Mouse (Mus musculus) retina, postnatal 7 days (tissue): ENCODE measurements at regions not wholly inside any gene's neighbourhood (a gene's known extent, or its start where the extent isn't known, plus 50 kb on each side); places are given as distances from the start of the nearest gene placed in this dataset.
"Not testable (repeated sequence)": the region's sequence is repeated elsewhere in the genome, so short reads cannot be mapped to it uniquely, and the experiment has no call there.

Source experiments
- DNase-seq: peaks from one replicate; pipeline ENCODE4 v3.0.0-alpha.2; 2012; ENCODE audit warnings: low read depth, low spot score

DNA sequence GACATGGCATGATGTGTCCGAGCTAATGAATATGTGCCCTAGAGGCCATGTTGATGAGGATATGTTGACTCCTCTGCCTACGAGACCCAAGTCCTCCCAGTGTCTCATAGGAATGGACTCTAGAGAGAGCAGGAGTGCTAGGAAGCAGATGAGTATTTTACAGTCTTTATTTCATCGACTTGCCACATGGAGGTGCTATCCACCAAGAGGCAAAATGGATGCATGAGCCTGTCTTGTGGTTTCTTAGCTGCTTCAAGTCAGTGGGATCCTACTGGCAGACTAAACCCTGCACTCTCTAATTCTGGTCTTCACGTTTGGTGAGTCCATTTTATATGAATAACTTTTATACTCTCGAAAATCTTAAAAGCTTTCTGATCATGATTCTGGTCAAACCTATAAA is 253.4 kb downstream of the Dad1 start:
- no peak for DNase-seq

DNA sequence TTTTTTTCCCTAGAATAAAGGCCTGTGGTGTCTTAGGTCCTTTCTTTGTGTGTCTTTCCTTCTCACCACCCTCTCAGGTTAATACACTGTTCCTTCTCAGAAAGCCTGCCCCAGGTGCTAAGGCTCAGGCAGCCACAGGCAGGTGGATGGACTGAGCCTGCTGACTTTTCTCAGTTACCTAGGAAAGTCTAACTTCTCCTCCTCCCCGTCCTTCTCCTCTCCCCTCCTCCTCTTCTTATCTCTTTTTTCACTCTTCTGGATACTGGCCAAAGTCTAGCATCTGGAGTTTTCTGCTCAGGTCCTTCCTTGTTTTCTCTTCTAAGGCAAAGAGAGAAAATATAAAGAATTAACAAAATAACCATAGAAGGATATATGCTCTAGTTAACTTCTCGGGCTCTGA is 260.5 kb downstream of the Dad1 start:
- DNase-seq: no peak

DNA sequence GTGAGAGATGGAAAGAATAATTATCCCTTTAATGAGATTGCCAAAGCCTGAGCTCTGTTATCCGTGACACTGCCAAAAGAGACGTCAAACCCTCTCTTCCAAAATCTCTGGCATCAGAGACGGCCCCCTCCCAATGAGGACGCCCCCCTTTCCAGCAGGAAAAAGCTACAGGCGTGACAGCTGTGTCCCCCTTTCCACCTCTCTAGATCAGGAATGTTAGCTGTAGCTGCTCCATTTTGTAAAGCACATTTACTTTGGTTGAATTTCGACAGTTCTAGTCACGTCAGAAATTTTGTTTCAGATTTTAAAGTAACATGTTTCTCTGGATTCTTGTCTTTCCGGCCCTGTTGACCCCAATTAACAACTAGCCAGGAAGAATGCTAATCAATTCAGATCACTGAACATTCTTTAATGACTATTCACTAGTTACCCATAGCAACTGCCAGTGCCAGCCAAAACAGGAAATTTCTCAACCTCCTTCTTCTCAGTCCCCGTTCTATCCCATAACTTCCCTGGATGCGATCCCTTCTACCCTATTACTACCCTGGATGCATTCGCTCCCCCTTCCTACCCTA is 261.1 kb downstream of the Dad1 start:
- no peak for DNase-seq

DNA sequence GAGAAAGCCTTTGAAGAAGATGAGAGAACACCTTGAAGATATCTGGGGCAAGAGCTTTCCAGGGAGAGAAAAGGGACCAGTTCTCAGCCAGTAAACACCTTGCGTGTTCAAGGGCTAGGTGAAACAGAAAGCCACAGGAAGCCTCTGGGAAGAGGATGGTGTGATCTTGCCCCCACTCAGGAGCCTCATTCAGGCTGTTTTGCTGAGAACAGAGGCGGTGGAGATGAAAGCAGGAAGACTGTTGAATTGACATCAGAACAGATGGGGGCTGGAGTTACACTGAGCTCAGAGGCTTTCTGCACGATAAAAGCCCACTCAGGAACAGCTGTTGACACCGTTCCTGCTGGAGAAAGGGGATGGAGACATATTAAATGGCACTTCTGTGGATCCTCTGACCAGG is 262.5 kb downstream of the Dad1 start:
- DNase-seq: no peak

DNA sequence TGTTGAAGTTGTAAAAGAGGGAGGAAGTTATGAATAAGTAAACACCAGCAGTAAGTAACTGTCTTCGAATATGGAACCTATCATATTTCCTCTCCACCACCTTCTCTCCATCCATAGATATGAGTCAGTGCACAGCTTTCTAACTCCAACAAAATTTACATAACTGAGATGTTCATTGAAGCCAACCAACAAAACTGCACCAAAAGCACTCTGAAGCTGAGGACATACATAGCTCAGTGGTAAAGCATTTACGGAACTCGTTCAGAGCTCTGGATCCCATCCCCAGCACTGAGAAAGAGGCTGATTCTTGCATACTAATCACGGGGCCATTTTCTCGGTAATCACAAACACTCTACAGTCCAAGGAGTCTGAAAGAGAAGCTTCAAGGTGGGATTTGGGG is 273.1 kb downstream of the Dad1 start:
- DNase-seq: no peak

DNA sequence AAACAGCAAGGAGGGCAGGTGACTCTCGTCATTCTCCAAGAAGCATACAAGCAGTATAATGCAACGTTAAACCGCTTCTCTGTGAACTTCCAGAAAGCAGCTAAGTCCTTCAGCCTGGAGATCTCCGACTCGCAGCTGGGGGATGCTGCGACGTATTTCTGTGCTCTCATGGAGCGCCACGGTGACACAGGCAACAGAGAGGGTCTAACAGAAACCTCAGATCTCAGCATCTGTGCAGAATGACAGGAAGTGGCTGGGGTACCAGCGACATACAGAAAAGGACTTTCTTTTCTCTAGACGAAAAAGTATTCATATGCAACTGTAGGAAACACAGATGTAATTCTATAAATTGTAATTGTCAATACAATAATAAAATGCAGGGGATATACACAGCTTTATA is 292.5 kb downstream of the Dad1 start:
- DNase-seq: not testable (repeated sequence)

DNA sequence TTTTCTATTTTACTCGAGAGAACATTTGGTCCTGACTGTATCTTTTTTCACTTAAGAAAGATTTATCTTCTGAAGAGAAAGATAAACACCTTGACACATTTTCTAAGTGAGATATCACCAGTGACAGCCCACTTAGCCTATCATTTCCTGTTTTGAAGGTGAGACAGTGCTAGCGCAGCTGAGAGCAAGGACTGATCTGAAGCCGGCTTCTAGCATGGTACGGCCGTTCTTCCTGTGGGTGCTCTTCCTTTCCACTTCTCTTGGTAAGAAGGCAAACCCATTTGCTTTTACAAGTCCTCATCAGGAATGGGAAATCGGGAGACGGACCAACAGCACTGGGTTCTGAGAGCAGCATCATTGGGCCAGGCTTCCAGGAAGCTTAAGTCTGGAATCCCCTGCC is 293.1 kb downstream of the Dad1 start:
- DNase-seq: no peak

DNA sequence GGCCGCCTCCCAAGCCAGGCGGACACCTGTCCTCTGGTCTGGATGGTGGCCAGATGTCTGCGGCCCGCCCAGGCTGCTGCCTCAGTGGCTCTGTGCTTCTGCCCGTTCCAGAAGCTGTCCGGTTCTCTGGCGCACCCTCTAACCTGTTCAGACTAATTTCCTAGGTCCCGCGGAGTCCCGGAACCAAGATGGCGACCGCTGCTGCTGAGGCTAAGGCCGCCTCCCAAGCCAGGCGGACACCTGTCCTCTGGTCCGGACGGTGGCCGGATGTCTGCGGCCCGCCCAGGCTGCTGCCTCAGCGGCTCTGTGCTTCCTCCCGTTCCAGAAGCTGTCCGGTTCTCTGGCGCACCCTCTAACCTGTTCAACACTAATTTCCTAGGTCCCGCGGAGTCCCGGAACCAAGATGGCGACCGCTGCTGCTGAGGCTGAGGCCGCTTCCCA is 318.1 kb downstream of the Dad1 start:
- not testable (repeated sequence) for DNase-seq

DNA sequence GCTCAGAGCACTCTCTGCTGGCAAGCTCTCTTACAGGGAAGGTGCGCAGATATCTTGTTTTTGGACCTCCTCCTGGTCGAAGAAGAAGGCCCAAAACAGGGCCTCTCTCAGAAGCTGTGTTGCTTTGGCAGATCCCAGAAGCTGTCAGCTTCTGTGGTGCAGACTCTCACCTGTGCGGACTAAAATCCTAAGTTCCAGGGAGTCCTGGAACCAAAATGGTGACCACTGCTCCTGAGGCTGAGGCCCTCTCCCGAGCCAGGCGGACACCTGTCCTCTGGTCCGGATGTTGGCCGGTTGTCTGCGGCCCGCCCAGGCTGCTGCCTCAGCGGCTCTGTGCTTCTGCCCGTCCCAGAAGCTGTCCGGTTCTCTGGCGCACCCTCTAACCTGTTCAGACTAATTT is 318.6 kb downstream of the Dad1 start:
- not testable (repeated sequence) for DNase-seq

DNA sequence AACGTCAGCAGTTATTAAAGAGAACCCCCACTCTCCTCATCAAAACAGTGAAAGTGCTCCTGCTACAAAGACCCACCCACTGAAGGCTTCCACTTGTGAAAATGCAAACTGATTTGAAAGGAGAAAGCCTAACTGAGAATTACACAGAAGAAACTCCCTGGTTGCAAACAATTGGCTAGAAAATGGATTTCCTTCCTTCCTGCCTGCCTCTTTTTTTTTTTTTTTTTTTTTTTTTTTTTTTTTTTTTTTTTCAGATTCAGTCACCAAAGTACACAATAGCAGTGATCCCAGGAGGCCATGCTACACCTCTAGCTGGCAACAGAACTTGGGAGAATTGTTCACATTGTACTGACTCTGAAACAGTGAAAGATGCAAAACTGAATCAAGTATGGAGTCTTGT is 343.0 kb downstream of the Dad1 start:
- DNase-seq: no peak

DNA sequence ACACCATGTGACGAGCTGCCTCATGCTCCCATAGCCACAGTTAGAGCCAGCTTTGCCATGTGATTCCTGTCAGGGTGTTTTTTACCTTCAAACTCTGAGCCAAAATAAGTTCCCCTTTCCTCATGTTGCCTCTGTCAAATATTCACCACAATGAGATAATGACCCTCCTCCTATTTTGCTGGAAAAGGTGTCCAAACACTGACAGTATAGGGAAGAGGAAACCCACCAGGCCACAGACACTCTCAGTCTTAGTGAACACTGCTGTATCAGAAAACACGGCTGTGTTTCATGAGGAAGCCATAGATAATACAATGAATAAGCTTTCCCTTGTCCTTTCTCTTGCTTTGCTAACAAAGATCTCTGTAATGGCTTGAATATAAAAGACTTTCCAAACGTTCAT is 349.3 kb downstream of the Dad1 start:
- DNase-seq: no peak

DNA sequence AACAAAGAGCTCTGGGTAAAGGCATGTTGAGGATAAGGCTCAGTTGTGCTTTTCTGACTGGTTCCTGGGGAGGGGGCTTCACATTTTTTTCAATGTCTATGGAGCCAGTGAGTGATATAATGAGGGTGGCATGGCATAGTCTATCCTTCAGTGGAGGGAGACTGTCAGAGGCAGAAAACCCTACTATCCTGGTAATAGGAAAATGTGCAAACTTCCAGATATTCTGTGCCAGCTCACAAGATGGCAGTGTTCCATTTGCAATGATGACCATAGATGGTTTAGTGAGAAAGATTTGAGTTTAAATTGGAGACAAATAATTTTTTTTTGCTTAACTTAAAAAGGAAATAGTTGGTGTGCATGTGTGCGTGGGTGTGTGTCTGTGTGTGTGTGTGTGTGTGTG is 352.8 kb downstream of the Dad1 start:
- DNase-seq: no peak

DNA sequence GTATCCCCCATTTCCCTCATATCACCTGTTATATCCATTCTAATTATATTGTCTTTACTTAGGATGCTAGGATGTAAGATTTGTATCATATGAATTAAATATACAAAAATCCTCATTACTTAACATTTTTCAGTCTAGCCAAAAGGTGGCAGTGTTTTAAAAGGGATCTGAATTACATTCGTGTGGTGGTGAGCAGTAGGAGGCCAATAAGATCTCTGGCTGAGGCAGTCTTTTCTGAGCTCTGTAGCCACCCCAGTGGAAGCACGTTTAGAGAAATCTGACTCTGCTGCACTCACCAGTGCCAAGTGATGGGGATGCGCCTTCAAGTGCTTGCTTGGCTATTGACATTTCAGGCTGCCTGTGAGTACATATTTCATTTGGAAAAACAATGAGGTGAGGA is 372.6 kb downstream of the Dad1 start:
- peak; percentile 3 for DNase-seq

DNA sequence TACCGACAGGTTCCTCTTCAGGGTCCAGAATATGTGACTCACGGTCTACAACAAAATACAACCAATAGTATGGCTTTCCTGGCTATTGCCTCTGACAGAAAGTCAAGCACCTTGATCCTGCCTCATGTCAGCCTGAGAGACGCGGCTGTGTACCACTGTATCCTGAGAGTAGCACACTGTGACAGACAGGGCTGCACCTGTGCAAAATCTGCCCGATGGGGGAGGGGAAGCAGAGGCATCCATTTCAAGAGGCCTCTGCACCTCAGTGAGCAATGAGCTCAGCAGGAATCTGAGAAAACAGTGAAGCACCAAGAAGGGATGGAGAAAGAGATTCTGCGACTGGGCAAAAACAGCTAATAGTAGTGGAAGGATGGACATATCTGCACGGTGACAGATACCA is 377.3 kb downstream of the Dad1 start:
- DNase-seq: no peak

DNA sequence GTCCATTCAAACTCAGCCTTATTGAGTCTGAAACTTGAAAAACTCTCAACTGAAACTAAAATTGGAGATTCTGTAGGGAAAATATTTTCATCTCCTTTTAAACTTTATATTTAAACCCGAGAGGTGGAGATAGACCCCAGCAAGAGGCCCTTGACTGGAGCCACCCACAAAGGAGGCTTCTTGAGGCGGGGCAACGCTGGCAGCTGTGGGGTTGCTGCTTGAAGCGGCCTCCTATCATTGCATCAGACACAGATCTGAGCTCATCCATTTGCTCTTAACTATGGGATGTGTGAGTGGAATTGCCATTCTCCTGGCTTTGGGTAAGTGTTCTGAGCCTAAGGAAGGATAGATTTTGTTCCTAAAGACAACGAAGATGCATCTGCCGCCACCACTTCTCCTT is 378.2 kb downstream of the Dad1 start:
- no peak for DNase-seq

DNA sequence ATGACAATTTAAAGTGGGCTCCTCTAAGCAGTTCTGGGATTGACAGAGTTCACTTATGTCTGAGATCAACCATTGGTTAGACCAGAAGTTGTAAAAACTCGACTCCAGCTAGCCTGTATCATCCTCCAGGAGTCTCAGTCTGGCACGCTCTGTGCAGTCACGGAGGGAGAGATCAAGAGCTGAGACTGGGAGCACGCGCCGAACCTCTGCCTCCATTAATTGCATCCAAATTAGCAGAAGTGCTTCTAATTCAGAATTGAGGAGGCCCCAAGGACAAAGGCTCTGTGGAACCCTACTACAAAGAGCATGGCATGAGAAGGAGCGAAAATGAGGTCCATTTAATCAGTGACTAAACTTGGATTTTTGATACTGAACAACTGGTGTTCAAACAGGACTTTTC is 406.9 kb downstream of the Dad1 start:
- no peak for DNase-seq

DNA sequence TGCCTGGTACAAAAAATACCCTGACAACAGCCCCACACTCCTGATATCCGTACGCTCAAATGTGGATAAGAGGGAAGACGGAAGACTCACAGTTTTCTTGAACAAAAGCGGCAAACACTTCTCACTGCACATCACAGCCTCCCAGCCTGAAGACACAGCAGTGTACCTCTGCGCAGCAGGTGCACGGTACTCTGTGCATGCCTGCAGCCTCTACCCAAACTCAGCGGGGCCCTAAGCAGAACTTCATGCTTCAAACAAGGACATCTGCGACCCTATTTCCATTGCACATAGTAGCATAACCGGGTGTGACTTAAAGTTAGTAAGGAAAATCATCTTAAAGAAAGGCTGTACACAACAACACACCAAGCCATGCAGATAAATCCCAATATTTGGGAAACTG is 408.3 kb downstream of the Dad1 start:
- DNase-seq: no peak

DNA sequence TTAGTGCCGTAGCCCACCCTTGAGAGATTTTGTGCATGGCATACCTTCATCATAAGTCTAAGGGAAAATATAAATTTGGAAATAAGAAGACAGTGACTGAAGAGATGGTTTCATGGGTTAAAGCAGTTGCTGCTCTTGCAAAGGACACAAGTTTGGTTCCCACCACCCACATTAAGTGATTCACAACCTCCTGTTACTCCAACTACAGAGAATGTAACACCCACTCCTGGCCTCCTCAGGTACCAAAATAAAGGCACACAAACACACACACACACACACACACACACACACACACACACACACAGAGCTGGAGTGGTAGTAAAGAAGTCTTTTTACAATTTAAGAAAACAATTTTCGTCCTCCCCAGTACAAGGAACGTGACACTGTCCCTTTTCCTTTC is 421.4 kb downstream of the Dad1 start:
- no peak for DNase-seq

DNA sequence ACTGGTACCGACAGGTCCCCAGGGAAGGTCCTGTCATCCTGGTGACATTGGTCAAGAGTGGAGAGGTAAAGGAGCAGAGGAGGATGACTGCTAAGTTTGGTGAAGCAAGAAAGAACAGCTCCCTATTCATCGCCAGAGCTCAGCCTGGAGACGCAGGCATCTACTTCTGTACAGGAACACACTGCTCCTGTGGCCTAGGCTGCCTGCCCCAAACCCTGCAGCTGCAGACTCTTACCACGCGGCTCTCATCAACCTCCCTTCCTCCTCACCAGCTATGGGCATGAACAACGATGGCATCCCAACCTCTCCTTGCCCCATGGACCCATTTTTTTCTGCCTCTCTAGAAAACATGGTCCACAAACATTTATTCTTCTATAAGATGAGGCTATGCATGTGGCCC is 422.3 kb downstream of the Dad1 start:
- no peak for DNase-seq

DNA sequence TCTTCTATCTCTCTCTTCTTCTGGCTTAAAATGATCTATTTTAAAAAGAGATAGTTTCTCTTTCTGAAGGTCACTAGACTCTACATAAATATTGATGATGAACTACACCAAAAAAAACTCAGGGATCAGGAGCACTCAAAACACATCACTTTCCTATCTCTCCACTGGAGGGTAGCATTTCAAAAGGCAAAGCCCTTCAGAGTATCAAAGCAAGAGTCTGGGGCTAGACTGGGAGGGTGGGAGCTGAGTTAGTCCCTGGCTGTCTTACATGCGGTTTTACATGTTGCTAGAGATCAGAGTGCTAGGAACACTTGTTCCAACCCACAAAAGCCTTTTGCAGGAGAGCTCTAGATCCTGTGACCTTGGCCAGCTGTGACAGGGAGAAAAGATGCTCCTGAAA is 423.2 kb downstream of the Dad1 start:
- no peak for DNase-seq

DNA sequence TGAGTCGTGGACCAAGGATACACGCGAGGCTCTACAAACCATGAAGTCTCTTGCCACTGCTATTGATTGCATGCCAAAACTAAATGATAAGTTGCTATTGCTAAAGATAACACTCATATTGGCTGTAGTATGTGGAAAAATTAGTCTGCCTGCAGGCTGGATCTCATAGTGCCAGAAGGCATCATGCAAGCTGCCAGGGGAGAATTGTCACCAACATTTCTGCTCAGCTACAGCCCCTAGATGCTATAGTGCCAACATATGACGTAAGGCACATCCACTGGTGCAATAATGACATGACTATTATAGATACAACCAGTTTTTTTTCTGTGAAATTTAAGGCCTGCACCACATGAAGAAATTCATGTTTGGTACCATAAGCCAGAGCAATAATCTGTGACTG is 427.1 kb downstream of the Dad1 start:
- DNase-seq: no peak

DNA sequence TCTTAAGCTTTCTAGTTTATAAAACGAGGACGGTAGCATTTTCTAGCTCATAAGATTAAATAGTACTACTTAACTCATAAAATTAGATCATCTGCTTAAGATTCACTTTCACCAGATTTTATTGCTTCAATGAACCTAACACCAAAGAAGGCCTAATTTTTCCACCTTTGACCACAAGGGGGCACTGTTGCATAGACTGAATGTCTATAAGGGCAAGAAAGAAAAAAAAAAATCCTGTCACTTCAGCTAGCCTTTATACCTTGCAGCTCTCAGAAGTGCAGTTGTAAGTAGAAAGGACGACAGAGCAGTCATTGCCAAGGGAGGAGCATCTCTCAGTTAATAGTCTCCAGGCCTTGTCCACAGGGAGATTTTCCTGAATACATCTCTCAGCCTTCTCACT is 447.7 kb downstream of the Dad1 start:
- peak; percentile 65 for DNase-seq

DNA sequence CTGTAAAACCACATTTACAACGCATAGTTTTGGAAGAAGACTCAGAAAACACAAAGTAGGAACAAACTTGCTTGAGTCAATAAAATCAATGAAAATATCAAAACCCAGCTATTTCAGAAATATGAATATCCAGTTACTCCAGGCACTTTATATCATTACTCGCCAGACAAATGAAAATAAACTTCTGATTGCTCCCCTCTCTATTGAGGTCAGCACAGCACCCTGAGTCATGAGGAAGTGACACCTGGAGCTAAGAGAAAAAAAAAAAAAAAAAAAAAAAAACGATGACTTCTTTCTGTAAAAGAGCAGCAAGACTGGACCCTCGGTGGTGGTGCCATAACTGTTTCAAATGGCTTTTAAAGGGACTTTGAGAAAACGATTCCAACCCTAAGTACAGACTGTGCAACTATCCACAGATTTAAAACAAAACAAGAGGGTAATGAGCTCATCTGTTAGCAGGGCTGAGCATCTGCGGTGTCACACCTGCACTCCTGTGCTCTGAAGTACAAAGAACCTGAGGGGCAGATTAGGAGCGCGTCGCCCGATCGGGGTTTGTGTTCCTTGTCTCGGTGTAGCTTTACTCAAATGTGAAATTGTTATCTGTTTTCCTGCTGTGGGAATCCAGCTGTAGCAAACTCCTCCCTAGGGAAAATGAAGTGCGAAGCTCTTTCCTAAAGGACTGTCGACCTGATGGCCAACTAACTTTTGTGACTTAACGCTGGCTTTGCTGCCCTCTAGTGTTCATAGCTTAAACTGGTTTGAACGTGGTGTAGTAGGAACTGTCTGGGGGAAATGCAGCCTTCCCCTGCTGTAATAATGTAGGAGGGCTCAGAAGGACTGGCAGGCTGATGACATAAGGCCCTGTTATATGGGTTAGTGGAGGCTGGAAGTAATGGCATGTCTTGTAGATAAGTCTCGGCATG is 449.9 kb downstream of the Dad1 start:
- peak; percentile 50 for DNase-seq
